Mouse (Mus musculus): ENCODE results near the gene 6330409D20Rik.
A peak's percentile ranks its signal among the peaks of the same experiment; 100 is the strongest.

The 6330409D20Rik gene

DNA sequence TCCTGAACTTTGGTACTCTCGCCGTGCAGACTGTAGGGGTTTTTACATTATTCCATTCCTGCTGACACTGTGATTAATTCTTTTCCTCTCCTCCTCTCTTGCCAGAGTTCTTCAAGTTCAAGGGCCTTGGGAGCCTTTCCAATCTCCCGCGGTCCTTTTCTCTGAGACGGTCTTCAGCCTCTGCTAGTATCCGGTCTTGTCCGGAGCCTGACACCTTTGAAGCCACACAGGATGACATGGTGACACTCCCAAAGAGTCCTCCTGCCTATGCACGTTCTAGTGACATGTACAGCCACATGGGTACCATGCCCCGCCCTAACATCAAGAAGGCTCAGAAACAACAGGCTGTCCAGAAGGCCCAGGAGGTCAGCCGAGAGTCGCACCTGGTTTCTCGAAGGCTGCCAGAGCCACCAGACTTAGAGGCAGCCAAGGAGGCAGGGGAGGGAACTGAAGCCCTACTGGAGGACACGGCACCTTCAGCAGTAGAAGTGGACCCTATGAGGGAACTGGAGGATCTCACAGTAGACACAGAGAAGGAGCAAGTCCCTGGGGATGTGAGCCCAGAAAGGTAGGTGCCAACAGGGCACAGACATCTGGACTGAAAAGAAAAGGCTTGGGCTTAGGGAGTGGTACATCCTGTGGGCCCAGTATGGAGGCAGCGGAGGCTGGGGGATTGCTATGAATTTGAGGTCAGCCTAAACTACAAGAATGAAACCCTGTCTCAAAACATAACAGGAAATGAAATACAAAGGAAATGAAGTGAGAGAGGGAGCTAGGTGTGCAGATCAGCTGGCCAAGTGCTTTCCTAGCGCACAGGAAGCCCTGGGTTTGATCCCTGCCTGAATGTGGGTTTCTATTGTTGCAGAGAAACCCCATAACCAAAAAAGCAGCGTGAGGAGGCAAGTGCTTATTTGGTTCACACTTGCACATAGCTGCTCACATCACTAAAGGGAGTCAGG, 15.7 kb downstream of the 6330409D20Rik start:
- peak; percentile 87 for DNase-seq (ENCODE audit: low read depth, low spot score)

DNA sequence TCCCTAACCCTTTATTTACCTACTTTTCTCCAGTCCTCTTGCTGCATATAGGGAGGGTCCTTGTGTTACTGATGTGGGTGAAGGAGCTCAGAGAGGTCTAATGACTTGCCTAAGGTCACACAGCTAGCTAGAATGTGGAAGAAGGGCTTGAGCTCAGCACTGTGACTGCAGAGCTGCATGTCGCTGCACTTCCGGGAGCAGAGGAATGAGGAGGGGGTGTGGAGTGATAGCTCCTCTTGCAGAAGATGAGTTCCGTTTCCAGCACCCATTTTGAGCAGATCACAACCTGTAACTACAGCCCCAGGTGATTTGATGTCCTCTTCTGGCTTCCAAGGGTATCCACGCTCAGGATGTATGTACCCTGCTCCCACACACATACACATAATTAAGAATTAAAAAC, 16.7 kb downstream of the 6330409D20Rik start:
- peak; percentile 51 for DNase-seq (ENCODE audit: low read depth, low spot score)

DNA sequence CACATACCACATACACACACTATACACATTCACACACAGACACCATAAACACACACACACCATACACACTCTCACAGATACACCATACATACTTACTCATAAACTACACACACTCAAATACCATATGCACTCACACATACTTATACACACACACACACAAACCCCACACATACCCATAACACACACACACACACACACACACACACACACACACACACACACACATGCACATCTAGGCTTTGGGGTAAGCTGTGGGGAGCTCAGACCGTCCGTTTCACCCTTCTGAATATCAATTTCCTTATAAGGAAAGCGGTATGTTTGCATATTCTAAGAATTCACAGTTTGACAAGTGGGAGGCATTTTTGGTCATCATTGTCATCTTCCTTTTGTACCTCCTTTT, 18.2 kb downstream of the 6330409D20Rik start:
- DNase-seq (ENCODE audit: low read depth, low spot score), result peak; percentile 53

DNA sequence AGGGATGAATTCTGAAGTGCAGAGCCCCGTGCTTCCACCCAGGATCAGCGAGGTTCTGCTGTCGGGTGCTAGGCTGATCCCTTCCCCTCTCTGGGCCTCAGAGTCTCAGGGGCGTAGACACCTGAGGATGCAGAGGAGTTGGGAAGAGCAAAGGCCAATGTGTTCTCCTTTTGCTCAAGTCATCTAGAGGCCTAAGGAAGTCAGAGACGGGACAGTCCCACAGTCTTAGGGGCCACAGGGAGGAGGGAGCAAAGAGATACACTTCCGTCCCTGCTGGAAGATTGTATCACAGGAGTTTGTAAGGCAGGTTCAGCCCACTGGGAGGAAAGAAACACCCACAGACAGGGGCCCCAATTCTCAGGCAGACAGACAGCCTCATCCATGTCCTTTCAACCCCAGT, 18.8 kb downstream of the 6330409D20Rik start:
- DNase-seq (ENCODE audit: low read depth, low spot score), result peak; percentile 77

GRCm38 (mm10) chr2:32720681-32721229, 20.1 kb downstream of the 6330409D20Rik start, which contains the start of gene Sh2d3c:
Gene Sh2d3c (plus strand): TSS chr2:32721055.
- peak; percentile 56 for DNase-seq (ENCODE audit: low read depth, low spot score)

DNA sequence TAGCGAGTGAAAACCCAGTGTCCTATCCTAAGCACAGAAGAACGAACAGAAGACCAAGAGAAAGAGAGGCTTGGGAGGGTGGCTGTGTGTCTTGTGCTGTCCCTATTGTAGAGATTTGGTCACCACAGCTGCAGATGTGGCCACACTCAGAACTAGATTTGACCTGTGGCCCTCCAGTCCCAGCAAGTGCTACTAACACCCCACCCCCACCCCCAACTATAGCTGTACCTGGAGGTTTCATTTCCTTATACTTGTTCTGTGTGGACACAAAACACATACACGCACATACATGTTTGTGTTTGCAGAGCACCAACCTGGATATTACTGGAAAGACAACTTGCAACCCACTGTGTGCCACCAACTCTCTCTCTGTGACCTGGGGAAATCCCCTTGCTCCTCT, 20.8 kb downstream of the 6330409D20Rik start:
- no peak for DNase-seq (ENCODE audit: low read depth, low spot score)

- no peak for DNase-seq (ENCODE audit: low read depth, low spot score)
Measured at GRCm38 (mm10) chr2:32718761-32719160, 22.1 kb downstream of the 6330409D20Rik start.

- peak; percentile 85 for DNase-seq (ENCODE audit: low read depth, low spot score)
Measured at GRCm38 (mm10) chr2:32714987-32715425, 25.8 kb downstream of the 6330409D20Rik start.

- DNase-seq (ENCODE audit: low read depth, low spot score), result peak; percentile 66
Measured at GRCm38 (mm10) chr2:32714117-32714986, 26.5 kb downstream of the 6330409D20Rik start.

GRCm38 (mm10) chr2:32712934-32713817, 27.6 kb downstream of the 6330409D20Rik start, which contains the start of gene Cdk9:
Gene Cdk9 (minus strand): TSS chr2:32713076.
- peak; percentile 97 for DNase-seq (ENCODE audit: low read depth, low spot score)

DNA sequence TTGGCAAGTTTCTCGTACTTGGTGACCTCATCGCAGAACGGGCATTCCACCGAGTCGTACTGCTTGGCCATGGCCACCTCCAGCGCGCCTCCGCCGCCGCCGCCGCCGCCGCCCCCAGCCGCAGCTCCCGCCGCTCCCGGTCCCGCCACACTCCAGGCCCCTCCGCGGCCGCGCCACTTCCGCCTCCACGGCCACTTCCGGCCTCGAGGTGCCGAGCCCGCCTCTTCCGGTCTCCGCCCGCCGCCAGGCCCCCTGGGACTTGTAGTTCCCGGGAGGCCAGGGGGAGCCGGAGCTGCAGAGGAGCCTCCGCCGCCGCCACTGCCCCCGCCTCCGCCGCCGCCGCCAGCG, 28.3 kb downstream of the 6330409D20Rik start:
- DNase-seq (ENCODE audit: low read depth, low spot score), result peak; percentile 96

- DNase-seq (ENCODE audit: low read depth, low spot score), result peak; percentile 75
Measured at GRCm38 (mm10) chr2:32712108-32712551, 28.7 kb downstream of the 6330409D20Rik start.

DNA sequence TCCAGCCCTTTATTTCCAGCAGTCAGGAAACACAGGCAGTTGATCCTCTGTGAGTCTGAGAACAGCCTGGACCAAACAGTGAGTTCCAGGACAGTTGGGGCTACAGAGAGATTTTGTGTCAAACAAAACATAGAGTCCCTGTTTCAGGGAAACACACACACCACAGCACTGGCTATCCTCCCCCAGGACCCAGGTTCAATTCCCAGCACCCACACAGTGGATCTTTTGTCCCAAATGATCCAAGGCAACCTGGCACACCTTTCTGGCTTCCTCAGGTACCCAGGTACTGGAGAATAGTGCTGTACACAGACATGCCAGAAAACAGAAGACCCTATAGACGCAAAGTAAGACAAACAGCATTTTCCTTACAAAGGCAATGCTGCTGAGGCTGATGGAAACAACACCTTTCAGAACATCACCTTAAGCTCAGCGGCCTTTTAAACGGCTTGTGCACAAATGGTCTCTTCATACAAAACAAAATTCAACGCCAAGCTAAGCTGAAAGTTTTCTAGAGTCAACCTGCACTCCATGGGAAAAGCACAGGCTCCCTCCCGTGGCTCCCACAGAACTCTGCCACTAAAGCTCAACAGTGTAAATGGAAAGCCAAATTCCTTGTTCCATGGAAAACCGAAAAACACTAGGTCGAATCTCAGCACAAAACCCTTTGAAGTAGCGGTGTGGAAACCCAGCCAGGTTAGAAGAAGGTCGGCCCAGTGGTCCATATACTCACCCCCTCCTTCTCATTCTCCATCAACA, 29.3 kb downstream of the 6330409D20Rik start:
- DNase-seq (ENCODE audit: low read depth, low spot score), result no peak

- DNase-seq (ENCODE audit: low read depth, low spot score), result no peak
Measured at GRCm38 (mm10) chr2:32710425-32710824, 30.4 kb downstream of the 6330409D20Rik start.

GRCm38 (mm10) chr2:32709521-32710137, 31.2 kb downstream of the 6330409D20Rik start:
- DNase-seq (ENCODE audit: low read depth, low spot score), result no peak

- DNase-seq (ENCODE audit: low read depth, low spot score), result peak; percentile 70
Measured at GRCm38 (mm10) chr2:32708643-32709042, 32.2 kb downstream of the 6330409D20Rik start.

DNA sequence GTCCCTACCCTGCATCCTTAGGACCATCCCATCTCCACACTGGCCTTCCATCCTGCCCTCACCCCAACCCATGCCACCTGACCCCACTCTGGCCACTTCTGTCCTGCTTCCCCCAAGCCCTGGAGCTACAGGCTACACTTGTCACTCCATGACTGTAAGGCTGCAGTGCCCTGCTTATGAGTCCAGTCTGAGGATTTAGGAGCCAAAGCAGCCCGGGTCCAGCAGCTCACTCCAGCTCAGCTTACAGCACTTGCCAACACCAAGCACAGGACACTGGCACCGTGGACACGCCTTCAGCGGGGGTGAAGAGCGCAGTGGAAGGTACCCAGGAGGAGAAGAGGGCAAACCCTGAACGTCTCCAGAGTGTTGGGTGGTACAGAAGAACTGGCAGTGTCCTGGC, 33.8 kb downstream of the 6330409D20Rik start:
- no peak for DNase-seq (ENCODE audit: low read depth, low spot score)

DNA sequence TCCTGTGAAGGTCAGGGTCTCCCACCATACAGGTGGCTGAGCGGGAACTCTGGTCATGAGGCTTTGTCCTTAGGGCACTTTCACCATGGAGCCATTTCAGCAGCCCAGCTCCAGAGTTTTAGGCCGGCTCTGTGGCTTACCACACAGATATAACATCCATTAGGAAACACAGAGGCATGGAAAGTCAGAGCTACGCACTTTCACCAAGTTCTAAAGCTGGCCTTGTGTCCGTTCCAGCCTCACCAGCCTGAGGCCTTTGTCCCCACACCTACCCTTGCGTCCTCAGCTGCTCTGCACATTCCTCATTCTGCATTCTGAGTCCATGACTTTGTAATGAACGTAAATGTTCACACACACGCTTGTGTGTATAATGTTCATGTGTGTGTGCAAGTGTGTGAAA, 35.8 kb downstream of the 6330409D20Rik start:
- DNase-seq (ENCODE audit: low read depth, low spot score), result no peak

DNA sequence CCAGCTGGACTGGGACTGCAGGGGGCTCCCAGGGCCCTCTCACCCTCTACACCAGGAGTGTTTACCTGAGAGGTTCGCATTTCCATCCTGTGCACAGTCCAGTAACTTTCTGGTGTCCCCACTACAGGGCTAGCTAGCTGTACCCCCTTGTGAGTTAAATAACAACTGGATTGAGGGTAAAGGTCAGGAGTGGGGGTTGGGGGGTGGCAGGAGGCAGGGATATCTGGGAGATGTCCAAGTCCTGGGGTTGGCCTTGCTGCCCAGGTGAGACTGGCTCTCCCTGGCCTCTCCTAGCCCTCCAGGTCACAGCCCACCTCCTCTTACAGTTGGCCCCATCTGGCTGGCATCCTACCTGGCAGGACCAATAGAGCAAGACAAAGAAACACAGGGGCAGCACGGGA, 36.8 kb downstream of the 6330409D20Rik start, which contains the start of gene Fpgs:
TSS of gene Fpgs (minus strand) at position 125 of the 401 bp plus-strand sequence.
- DNase-seq (ENCODE audit: low read depth, low spot score), result no peak
